Mouse (Mus musculus) lung, postnatal 14 days (tissue): ENCODE results near the gene Rbsn.
A peak's percentile ranks its signal among the peaks of the same experiment; 100 is the strongest.

Experiments used
- DNase-seq: peaks from one replicate; pipeline ENCODE4 v3.0.0; 2021

Rbsn gene

GRCm38 (mm10) chr6:92214773-92215449 is at the start of gene Rbsn:
Gene Rbsn, minus strand, starts transcription at chr6:92214925.
- DNase-seq = peak; percentile 91

- no peak for DNase-seq
Observed at GRCm38 (mm10) chr6:92261162-92261843, 46.6 kb upstream of the Rbsn start.

- DNase-seq = no peak
Observed at GRCm38 (mm10) chr6:92255346-92255745, 40.6 kb upstream of the Rbsn start.

GRCm38 (mm10) chr6:92253253-92253870 is 38.6 kb upstream of the Rbsn start:
- DNase-seq = no peak

GRCm38 (mm10) chr6:92247215-92247919 is 32.6 kb upstream of the Rbsn start:
- DNase-seq = no peak

- DNase-seq = no peak
Observed at GRCm38 (mm10) chr6:92246335-92246734, 31.6 kb upstream of the Rbsn start.

GRCm38 (mm10) chr6:92244591-92244990 is 29.9 kb upstream of the Rbsn start, which contains the start of gene Trh:
Gene Trh, minus strand, starts transcription at chr6:92244650.
- DNase-seq = no peak

- DNase-seq = peak; percentile 59
Observed at GRCm38 (mm10) chr6:92241178-92241906, 26.6 kb upstream of the Rbsn start.

GRCm38 (mm10) chr6:92235036-92235435 is 20.3 kb upstream of the Rbsn start:
- no peak for DNase-seq

- no peak for DNase-seq
Observed at GRCm38 (mm10) chr6:92231762-92232161, 17.0 kb upstream of the Rbsn start.

- no peak for DNase-seq
Observed at GRCm38 (mm10) chr6:92231356-92231755, 16.6 kb upstream of the Rbsn start.

- no peak for DNase-seq
Observed at GRCm38 (mm10) chr6:92229586-92229985, 14.9 kb upstream of the Rbsn start.

GRCm38 (mm10) chr6:92229103-92229502 is 14.4 kb upstream of the Rbsn start:
- DNase-seq = no peak

GRCm38 (mm10) chr6:92224981-92225380 is 10.3 kb upstream of the Rbsn start:
- no peak for DNase-seq

- no peak for DNase-seq
Observed at GRCm38 (mm10) chr6:92222021-92222420, 7.3 kb upstream of the Rbsn start.

GRCm38 (mm10) chr6:92221604-92222003 is 6.9 kb upstream of the Rbsn start:
- no peak for DNase-seq

- DNase-seq = peak; percentile 8
Observed at GRCm38 (mm10) chr6:92219445-92219844, 4.7 kb upstream of the Rbsn start.

- no peak for DNase-seq
Observed at GRCm38 (mm10) chr6:92214055-92214772, 511 bp downstream of the Rbsn start.

GRCm38 (mm10) chr6:92199414-92199813 is 15.3 kb downstream of the Rbsn start:
- no peak for DNase-seq

- no peak for DNase-seq
Observed at GRCm38 (mm10) chr6:92184178-92184577, 30.5 kb downstream of the Rbsn start.

- DNase-seq = peak; percentile 68
Observed at GRCm38 (mm10) chr6:92183621-92184131, 31.0 kb downstream of the Rbsn start, which contains the start of gene Mrps25. Gene Mrps25, minus strand, starts transcription at chr6:92184033.

GRCm38 (mm10) chr6:92176450-92176849 is 38.3 kb downstream of the Rbsn start:
- no peak for DNase-seq
